Mouse (Mus musculus) central nervous system, embryonic 14 days (tissue): ENCODE measurements around the gene Kptn. TPM values are rescaled to one million over a fixed set of nuclear protein-coding genes. Genes with fewer than 3 reads are reported as not detected.

Source experiments
- polyA plus RNA-seq: library from polyadenylated mRNA; depleted of rRNA; stranded (reverse); fragments of >200 nt; gene quantifications from 2 replicates; pipeline ENCODE4 v1.2.3, GENCODE M21; 2012; rRNA removed

Kptn gene
- 38.6 and 42.9 TPM in 2 replicates for polyA plus RNA-seq

DNA sequence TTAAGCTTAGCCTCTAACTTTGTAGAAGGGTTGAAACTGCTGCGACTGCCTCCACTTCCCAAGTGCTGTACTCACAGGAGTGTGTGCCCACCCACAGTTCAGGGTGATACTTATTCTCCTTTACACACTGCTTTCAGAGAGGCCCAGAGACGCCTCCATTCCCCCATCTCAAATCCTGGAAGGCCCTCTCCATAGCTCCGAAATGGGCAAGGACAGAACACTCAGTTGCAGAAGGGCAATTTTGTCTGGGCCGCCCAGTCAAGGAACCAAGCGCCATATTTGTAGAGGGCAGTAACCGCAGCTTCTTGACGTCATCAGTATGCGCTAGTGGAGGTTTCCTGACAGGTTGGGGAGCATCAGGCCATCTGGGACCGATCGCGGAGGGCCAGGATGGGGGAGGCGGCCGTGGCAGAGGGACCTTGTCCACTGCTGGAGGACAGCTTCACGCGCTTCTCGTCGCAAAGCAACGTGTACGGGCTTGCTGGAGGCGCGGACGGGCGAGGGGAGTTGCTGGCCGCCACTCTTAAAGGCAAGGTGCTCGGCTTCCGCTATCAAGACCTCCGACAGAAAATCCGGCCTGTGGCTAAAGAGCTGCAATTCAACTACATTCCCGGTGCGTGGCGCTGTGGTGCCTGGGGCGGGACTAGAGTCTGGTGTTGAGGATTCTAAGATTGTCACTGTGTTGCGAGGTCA is at the start of gene Kptn:
Gene Kptn (plus strand): TSS at position 327 of the 693 bp plus-strand sequence.

DNA sequence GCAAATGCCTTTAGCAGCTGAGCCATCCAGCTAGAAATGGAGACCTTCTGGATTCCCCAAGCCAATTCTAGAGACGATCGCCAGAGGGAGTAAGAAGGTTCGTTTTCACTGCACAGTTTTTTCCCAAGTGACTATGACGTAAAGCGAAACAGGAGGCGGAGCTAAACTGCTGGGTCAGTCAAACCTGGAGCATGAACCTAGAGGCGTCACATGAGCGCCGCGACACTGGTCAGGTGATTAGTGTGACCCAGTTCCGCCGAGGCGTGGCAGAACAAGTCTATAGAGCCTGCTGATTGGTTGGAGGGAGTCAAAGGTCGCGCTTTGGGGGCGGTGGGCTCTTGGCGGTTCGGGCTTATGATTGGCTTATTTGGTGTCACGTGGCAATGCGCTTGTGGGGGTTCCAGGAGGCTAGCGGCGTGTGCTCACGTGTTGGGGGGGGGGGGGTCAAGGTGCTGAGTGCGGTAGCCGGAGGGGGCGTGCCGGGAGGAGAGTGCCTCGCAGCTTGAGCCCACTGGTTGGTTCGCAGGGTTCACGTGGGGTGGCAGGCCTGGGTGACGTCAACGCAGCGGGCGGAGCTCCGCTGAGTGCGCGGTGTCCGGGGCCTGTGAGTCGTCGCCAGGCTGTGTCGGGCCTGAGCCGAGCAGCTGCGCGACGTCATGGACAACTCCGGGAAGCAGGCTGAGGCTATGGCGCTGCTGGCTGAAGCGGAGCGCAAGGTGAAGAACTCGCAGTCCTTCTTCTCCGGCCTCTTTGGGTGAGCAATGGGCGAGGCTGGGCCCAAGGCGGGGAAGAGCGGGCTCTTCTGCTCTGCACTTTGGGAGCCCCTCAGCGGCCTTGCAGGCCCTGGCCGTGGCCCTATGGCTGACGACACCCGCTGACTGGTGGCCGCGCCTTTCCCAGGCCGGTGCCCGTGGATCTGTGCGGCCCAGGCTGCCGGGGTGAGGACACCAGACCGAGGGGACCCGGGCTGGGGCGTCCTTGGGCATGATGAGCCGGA is 21.4 kb upstream of the Kptn start, which contains the start of gene Napa:
Gene Napa (plus strand): TSS at position 438 of the 997 bp plus-strand sequence.

DNA sequence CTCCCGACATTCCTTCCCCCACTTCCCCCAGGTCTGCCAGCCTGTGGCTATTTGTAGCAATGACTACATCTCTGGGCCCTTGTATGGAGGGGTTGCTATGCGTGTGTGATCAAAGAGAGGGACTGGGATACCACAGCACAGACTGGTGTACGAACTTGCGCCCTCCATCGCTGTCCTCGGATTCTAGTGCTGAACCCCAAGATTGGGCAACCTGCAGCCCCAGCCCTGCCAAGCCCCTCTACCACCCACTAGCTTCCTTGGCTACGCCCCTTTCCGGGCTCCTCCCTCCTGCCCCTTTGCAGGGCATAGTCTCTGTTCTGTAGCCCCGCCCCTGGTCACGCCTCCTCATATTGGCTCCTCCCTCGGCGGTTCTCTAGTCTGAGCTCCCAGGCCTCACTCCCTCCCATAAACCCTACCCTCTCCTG is 9.7 kb downstream of the Kptn start, which contains the start of gene Slc8a2:
Gene Slc8a2 (plus strand): TSS at position 406 of the 425 bp plus-strand sequence.

DNA sequence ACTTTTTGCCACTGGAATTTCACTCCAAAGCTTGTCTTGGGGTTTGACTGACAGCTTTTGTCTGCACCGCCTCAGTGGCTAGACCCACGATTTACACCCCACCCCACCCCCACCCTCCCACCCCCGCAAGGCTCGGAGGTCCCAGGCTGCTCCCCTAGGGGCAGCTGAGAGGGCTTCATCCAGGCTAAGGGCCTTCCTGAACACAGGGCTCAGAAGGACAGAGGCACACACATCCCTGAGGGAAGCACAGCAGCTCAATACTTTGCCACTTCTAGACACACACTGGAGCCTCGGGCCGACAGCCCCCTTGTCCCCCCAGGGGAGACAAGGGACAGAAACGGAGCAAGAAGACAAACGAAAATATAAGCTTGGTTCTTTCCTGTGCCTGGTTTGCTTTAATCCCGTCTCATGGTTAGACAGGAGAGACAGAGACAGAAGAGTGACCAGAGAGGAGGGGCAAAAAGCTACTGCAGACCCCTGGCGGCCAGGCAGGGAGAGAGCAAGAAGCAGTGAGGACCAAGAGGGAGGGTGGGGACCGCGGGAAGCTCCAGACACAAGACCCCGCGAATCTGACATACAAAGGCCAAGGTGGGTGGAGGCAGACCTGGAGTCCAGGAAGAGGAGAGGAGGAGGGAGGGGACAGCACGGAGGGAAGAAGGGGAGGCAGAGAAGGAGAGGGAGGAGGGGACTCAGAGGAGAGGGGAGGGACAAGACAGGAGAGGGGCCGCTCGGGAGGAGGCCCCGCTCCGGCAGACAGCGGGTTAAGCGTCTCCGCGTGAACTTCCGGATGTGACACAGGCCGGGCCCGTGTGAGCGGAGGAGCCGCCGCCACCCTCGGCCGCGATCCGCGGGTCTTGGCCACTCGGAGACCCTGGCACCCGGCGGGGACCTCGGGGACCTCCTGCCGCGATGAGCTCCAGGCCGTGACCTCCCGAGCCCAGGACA is 55.2 kb downstream of the Kptn start, which contains the start of gene Meis3:
Gene Meis3 (plus strand): TSS at position 494 of the 945 bp plus-strand sequence.

Other genes with a start within 250 kb of the Kptn start
- 0.09 and 0.18 TPM in 2 replicates for gene Crx, start 239.9 kb upstream of the Kptn start, polyA plus RNA-seq
- 0.10 TPM in 1 of 2 replicates, not detected in the other for gene Crxos, start 237.3 kb upstream of the Kptn start, polyA plus RNA-seq
- gene Selenow, start 197.5 kb upstream of the Kptn start, polyA plus RNA-seq: 838 and 854 TPM in 2 replicates
- gene Nop53, start 173.8 kb upstream of the Kptn start, polyA plus RNA-seq: 150 and 158 TPM in 2 replicates
- 5.8 and 12.8 TPM in 2 replicates for gene Ehd2, start 152.3 kb upstream of the Kptn start, polyA plus RNA-seq
- gene Bicra, start 72.0 kb upstream of the Kptn start, polyA plus RNA-seq: 17.0 and 19.5 TPM in 2 replicates
- 0.11 and 0.13 TPM in 2 replicates for gene Zfp541, start 58.1 kb upstream of the Kptn start, polyA plus RNA-seq
- gene Napa, start 21.4 kb upstream of the Kptn start, polyA plus RNA-seq: 164 and 176 TPM in 2 replicates
- 24.7 and 26.2 TPM in 2 replicates for gene Slc8a2, start 9.9 kb downstream of the Kptn start, polyA plus RNA-seq
- 189 and 199 TPM in 2 replicates for gene Meis3, start 55.2 kb downstream of the Kptn start, polyA plus RNA-seq
- gene Dhx34, start 102.1 kb downstream of the Kptn start, polyA plus RNA-seq: 16.8 and 17.2 TPM in 2 replicates
- gene C5ar2, start 124.3 kb downstream of the Kptn start, polyA plus RNA-seq: 0.05 and 0.08 TPM in 2 replicates
- 2.7 and 3.3 TPM in 2 replicates for gene C5ar1, start 139.6 kb downstream of the Kptn start, polyA plus RNA-seq
- 42.2 and 54.9 TPM in 2 replicates for gene Inafm1, start 153.7 kb downstream of the Kptn start, polyA plus RNA-seq
- gene Ccdc9, start 166.9 kb downstream of the Kptn start, polyA plus RNA-seq: 65.9 and 81.5 TPM in 2 replicates
- gene Bbc3, start 188.5 kb downstream of the Kptn start, polyA plus RNA-seq: 22.1 TPM in 2 replicates